Mouse (Mus musculus): ENCODE measurements at regions not wholly inside any gene's neighbourhood (a gene's known extent, or its start where the extent isn't known, plus 50 kb on each side); places are given as distances from the start of the nearest gene placed in this dataset.
"Not testable (repeated sequence)": the region's sequence is repeated elsewhere in the genome, so short reads cannot be mapped to it uniquely, and the experiment has no call there.

- DNase-seq (ENCODE audit: low spot score in 2 of 2) = no peak
These were observed 109.7 kb upstream of the Dlg1 start for GRCm38 (mm10) chr16:31553361-31554146.

GRCm38 (mm10) chr16:31560426-31560825, 102.8 kb upstream of the Dlg1 start:
- no peak for DNase-seq (ENCODE audit: low spot score in 2 of 2)

DNA sequence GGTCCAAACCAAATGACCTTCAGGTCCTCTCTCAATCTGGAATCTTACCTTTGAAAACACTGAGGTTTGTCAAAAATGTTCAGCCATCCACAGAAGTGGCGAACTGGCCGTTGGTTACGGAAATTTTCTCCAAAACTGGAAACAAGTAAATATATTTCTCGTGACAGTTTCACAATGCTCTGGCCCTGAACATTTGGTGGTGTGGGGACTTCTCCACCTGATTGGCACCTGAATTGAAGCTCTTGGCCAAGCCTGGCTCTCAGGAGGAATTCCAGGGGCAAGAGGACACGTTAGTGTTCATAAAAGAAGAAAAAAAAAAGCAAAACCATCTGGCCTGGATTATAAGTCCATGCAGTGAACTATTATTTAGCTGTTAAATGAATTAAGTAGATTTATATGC, 98.3 kb upstream of the Dlg1 start:
- DNase-seq (ENCODE audit: low spot score in 2 of 2) = no peak

DNA sequence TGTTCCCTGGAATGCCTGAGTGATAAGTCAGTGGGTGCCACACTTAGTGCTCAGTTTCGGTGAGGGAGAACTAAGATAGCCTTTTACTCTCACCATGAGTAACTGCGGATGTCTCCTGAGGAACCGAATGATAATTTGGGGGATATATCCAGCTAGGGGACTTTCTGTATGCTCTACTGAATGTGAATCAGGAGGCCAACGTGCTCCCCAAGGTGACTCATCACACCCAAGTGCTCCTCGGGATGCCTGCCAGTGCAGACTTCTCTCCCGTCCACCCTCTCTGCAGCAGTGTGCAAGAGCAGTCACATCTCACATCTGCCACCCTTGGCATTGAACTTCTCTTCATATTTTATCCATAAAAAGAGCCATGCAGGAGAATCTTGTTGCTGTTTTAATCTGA, 94.9 kb upstream of the Dlg1 start:
- no peak for DNase-seq (ENCODE audit: low spot score in 2 of 2)

DNA sequence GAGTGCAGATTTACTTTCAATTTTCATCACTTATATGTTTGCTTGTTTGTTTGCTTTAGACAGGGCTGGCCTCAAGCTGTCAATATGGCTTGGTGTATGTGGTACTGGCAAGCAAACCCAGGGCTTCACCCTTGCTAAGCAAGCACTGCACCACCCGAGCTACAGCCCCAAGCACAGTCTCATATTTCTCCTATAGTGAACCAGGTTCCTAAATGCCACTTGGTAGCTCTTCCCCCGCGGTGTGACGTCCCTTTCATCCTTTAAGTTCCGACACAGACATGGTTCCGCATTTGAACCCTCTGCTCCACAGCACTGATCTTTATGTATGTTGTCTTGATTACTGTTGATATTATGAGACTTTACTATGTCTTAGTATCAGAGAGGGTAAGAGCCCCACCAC, 93.4 kb upstream of the Dlg1 start:
- DNase-seq (ENCODE audit: low spot score in 2 of 2) = no peak

DNA sequence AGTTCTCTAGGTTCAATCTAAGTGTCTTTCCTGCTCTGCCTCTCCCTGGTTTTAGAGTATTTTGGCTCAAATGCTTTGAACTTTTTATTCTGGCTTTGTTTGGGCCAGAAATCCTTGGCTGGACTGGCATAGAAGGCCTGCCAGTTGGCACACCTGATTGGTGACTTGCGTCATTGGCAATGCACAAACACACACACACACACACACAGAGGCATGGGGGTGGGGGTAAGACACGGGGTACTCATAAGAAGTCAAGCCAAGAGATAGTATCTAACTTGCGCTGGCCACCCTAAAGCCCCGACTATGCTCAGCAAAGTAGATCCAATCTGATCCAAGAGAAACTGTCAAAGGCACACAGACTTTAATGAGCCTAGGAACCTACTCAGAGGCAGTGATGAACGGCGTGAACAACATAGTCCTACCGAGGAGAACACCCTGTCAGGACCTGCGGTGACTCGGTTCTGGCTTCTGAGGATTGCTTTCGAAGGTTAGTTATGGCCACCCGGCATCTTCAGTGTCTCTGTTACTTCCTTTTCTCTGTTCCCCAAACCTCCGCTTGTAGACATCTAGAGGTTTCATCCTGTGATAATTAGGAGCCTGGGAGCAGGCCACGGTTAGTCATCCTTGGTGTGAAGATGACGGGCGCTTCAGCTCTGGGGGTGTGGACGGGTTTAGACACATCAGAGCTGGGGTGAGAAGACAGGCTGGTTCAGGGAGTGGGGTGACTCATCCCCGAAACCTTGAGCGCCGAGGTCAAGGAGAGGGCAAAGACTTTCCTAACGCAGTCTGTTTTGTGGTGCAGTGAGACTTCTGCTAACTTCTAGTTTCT, 92.7 kb upstream of the Dlg1 start:
- peak in 1 of 2 experiments; percentile 50 for DNase-seq (ENCODE audit: low spot score in 2 of 2)

DNA sequence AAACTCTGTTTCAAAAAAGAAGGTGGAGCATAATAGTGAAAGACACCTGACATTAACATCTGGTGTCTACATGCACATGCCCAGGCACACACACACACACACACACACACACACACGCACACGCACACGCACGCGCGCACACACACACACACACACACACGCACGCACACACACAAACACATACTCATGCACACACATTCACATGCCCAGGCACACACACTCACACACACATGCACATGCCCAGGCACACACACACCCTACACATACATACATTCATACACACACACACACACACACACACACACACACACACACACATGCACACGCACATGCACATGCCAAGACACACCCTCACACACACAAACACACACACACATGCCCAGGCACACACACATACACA, 89.4 kb upstream of the Dlg1 start:
- not testable (repeated sequence) for DNase-seq (ENCODE audit: low spot score in 2 of 2)

DNA sequence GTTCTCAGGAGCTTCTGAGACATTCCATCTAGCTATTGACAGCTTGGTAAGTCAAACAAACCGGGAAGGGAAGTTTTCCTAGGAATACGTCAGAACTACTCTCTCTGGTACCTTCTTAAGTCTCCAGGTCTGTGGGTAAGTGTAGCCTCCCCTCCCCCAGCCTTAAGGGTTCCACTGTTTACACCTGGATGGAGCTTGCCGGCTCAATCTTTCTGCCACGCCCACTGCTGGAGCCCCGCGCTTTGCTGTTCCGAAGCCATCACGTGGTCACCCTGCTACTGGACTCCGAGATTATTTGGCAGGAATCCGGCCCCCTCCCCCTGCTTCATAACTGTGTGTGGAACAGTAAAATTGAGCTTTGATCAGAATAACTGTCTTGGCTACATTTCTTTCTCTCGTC, 87.6 kb upstream of the Dlg1 start:
- not testable (repeated sequence) for DNase-seq (ENCODE audit: low spot score in 2 of 2)

DNA sequence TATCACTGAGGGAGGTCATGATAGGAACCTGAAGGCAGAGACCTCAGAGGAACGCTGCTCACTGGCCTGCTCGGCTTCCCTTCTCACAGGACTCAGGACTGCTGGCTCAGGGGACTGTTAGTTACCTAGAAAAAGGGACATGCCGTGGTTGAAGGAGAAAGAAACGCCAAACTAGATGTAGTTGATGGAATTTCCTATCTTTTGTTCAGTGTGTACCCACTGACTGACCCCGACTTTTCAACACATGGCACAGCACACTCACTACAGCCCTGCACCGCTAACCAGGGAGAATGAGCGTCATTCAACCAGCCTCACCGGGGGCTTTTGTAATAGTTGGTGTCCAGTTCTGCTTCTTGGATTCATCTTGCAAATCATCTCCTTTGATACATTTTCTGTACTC, 86.8 kb upstream of the Dlg1 start:
- no peak for DNase-seq (ENCODE audit: low spot score in 2 of 2)

GRCm38 (mm10) chr16:31577347-31577746, 85.9 kb upstream of the Dlg1 start:
- no peak for DNase-seq (ENCODE audit: low spot score in 2 of 2)

DNA sequence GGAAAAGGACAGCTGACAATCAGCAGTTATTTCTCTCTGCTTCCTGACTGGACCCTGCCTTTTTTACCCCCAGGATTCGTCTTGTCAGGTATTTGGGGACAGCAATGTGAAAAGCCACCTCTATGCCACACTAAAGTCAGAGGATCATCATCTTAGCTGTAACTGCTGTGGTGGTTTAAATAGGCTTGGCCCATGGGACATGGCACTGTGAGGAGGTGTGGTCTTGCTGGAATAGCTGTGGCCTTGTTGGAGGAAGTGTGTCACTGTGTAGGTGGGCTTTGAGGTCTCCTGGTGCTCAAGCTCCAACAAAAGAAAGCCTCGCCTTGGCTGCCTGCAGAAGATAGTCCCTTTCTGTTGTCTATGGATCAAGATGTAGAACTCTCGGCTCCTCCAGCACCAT, 83.9 kb upstream of the Dlg1 start:
- no peak for DNase-seq (ENCODE audit: low spot score in 2 of 2)

DNA sequence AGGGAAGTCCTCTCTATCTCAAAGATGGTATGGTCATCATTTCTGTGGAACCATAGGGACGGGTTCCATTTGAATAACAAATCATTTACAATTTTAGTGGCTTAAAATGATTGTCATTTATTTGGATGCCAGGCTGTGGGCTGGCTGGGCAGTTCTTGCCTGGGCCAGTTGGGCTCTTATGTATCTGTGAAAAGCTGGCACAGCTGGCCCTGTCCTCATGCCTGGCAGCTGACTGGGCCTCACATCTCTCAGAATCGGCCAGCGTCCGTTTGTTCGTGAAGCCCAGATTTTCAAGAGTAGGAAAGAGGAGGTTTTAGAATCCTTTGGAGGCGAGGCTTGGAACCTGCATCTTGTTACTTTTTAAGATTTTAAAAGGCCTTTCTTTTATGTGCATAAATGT, 82.5 kb upstream of the Dlg1 start:
- DNase-seq (ENCODE audit: low spot score in 2 of 2) = no peak

DNA sequence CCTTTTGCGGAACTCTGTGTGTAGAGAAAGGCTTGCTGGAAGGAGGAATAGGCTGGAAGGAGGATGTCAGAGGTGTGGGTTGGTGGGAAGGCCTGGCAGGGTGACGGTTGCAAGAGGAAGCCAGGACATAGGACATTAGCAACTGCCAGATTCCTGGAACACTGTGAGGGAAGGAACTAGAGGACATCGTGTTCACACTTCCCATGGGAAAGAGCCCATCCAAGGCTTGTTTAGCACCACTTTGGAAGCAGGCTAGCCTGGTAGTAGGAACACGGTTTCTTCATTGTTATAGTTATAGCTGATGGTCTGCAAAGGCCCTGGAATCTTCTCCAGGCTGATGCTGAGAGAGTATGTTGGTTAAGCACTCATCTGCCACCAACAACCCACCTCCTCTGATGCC, 80.4 kb upstream of the Dlg1 start:
- no peak for DNase-seq (ENCODE audit: low spot score in 2 of 2)

DNA sequence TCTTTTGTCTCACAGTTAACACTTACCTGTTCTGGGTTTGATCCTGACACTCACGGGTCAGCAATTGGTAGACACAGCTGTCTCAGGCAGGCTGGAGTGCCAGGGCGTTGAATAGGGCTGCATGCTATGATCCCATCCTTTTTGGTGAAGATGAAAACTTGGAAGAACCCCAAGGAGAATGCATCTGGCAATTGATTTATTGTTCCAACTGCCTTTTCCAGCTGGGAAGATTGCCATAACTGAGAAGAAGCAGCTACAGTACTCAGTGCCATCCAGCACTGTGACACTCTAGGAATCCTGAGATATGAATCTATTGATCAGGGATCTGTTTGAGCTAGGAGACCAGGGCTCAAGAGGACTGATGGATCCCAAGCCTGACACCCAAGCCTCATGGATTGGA, 79.6 kb upstream of the Dlg1 start:
- DNase-seq (ENCODE audit: low spot score in 2 of 2) = no peak

DNA sequence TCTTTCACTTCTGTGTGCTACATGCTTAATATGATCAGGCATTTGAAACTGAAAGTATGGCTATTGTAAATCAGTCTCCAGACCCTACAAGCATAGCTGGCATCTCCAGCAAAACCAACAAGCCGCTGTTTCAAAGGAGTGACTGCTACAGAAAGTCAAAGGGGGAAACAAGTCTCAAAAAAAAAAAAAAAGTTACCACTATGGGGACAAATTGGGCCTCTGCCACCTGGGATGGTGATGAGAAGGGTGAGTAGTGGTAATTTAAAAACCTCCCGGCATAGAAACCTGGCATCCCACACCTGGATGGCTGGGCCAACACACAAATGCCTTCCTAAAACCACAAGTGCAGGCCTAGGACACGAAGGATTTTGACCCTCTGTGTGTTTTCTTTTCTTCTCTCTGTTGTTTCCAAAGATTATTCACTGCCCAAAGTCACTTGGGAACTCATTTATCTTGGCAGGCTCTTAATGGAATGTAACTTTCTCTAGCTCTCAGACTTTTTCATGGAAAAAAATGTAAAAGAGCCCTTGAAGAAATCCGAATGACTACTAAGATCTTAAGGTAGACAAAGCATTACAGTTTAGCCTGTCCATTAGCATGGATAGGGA, 78.9 kb upstream of the Dlg1 start:
- no peak for DNase-seq (ENCODE audit: low spot score in 2 of 2)

GRCm38 (mm10) chr16:31587036-31587435, 76.2 kb upstream of the Dlg1 start:
- DNase-seq (ENCODE audit: low spot score in 2 of 2) = no peak

DNA sequence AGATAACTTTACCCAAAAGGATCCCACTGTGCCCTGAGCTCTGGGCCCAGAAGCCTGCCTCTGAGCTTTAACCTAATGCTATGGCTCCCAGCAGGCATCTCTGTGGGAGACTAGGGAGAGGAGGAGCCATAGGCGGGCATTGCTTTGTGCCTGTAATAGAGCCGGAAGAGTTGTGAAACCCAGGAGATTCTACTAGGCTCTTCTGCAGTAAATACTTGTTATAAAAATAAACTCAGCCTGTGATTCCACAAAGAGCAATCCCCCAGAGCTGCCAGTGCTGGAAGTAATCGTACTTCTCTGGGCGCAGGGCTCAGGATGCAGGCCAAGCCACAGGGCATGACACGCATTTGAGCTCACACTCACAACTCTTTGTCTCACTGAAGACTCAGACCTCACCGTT, 73.7 kb upstream of the Dlg1 start:
- no peak for DNase-seq (ENCODE audit: low spot score in 2 of 2)

DNA sequence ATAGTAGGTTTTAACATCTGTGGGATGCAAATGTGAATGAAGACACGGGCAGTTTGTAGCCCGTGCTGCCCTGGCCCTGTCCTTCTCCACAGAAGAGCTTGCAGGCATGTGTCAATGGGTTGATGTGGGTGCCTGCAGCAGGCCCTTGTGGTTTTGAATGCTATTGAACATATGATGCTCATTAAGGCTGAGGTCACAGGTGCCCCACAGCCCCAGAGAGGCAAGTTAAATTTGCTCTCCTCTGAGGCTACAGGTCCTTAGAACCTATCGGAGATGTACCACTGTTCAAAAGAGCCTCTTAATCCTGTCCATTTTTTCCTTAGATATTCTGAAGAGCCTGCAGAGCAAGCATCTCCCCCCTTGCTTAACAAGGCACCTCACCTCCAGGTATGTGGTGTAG, 71.7 kb upstream of the Dlg1 start:
- no peak for DNase-seq (ENCODE audit: low spot score in 2 of 2)

- DNase-seq (ENCODE audit: low spot score in 2 of 2) = peak; percentile 39 to 50
These were observed 71.0 kb upstream of the Dlg1 start for GRCm38 (mm10) chr16:31592014-31592871.

DNA sequence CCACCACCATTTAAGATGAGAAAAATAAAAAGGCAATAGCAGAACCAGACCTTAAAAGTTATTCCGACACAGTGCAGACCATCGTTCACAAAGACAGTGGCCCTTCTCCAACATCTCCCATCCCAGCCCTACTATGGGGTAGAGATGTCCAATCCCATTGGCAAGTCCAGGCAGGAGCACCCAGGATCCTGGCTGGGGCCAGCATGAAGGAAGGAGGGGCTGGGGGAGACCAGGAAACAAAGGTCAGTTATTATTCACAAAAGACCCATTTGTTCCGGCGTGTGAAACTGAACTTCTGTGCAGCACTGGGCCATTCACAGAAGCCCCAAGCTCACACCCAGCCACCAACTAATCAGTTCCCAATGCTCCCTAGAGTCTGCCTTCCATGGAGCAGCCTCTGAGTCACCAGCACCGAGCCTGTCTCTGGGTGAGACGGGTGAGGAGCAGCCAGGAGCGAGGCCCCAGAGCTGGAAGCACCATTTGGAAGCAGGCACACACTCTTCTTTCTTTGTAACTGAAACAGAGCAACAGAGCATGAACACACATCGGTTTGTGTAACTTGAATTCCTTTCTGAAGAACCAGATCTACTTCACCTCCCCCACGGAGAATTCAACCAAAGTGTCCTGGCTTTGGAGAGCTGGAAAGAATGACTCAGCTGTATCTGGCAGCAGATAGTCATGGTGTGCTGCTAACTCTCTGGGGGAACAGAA, 70.1 kb upstream of the Dlg1 start:
- peak in 1 of 2 experiments; percentile 42 for DNase-seq (ENCODE audit: low spot score in 2 of 2)

DNA sequence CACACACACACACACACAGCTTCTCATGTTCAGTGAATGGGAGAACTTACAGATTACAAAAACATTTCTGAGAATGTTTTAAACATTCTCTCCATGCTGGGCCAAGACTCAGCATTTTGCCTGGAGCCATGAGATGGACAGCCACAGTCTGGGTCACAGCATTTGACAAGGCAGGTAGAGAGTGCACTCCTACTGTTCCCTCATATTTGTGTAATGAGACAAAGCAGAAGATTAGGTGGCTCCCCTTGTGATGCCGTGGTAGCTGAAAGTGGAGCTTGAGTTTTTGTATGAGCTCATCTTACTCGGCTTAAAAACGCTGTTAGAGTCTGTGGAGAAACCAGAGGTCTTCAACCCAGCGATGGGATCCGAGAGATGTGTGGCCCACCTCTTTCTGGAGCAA, 65.3 kb upstream of the Dlg1 start:
- no peak for DNase-seq (ENCODE audit: low spot score in 2 of 2)
